Mouse (Mus musculus): Measurements from ENCODE around the gene Lrrc4b.

DNA sequence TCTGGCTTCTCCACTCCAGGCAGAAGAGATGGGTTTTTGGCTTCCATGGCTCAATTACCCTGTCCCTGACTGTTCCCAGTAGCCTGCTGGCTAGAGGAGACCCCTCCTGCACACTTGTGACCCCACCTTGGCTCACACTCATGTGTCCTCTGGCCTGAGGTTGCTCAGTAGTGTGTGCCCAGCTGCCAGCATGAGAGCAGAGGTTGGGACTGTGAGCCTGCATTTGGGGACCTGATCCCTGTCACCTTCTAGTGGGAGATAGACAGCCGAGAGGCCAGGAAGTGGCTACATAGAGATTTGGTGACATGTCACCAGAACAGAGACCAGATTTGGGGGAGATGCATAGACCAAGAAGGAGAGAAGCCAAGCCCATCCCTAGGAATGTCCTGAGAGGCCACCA is 8.4 kb downstream of the Lrrc4b start:
- TF ChIP-seq POLR2A (IDR thresholded peaks at IDR 0.05; ENCODE audit: borderline replicate concordance, extremely low read depth, insufficient read depth, insufficient read length, poor library complexity, severe bottlenecking) = no peak
- TF ChIP-seq CTCF (IDR thresholded peaks at IDR 0.05; ENCODE audit: borderline replicate concordance, extremely low read depth, insufficient read depth, insufficient read length) = no peak
